Mouse (Mus musculus): ENCODE data around the gene Ccdc6.

- TF ChIP-seq CTCF (IDR thresholded peaks at IDR 0.05; ENCODE audit: low read depth) (no peak), EP300 (optimal IDR thresholded peaks at IDR 0.05) (no peak)
These were observed 98.4 kb downstream of the Ccdc6 start for GRCm38 (mm10) chr10:70195279-70195678.

Data from stomach, postnatal 0 days (tissue).